In the genomic region with DNA sequence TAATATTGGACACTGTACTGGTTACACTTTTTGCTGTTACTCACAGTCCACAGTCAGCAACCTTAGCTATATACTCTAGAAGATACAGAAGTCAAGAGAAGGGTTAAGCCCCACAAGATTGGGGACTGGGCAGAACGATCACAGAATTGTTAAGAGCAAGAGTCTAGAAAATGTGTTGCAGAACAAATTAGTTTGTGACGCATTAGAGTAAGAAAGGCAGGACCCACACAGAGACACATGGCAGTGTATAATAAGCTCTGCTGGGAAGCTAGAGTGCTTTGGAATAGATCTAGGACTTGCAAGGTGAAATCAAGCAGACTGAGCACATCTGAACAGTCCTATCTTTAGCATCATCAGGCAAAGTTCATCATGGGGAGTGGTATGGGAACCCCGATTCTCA, we compare ENCODE assay signal across 16 mouse cellular contexts. TPM values are rescaled to one million over a fixed set of nuclear protein-coding genes. Genes with fewer than 3 reads are reported as not detected.
"Had no signal": no experiment of that assay in that cellular context is flagged by ENCODE, and none has a peak within 500 bp of the region (broad histone marks: within the 10 kb centered on the region; RNA-seq: fewer than 3 reads in every experiment).

No protein-coding gene starts in this region.

- H3K36me3 ChIP-seq: neural tube, embryonic 15.5 days; stomach, embryonic 15.5 days had no signal

- H3K9ac ChIP-seq: neural tube, embryonic 15.5 days; stomach, embryonic 15.5 days had no signal

- H3K4me3 ChIP-seq: neural tube, embryonic 15.5 days; stomach, embryonic 15.5 days had no signal

- H3K9me3 ChIP-seq: neural tube, embryonic 15.5 days; stomach, embryonic 15.5 days had no signal

- H3K4me2 ChIP-seq: neural tube, embryonic 15.5 days; stomach, embryonic 15.5 days had no signal

- H3K27me3 ChIP-seq: neural tube, embryonic 15.5 days; stomach, embryonic 15.5 days had no signal

- H3K27ac ChIP-seq: neural tube, embryonic 15.5 days; stomach, embryonic 15.5 days; stomach, postnatal 0 days had no signal

- H3K4me1 ChIP-seq: neural tube, embryonic 15.5 days; stomach, embryonic 15.5 days had no signal

- DNase-seq: retina, postnatal 1 day; right cerebral cortex, adult 18-20 months; right cerebral cortex, postnatal 14 days; right cerebral cortex, postnatal 25 days; right cerebral cortex, postnatal 4 days; spleen, adult 18-20 months; thymus, adult 18-20 months; thymus, adult 2 months; thymus, postnatal 14 days; thymus, postnatal 25 days; thymus, postnatal 36 days; thymus, postnatal 4 days had no signal

RNA-seq across cellular contexts. Expression of gene Ndst3, which starts 29.4 kb away (rescaled TPM):
- polyA plus RNA-seq: spleen, adult 2 months; thymus, adult 2 months had no signal
